Mouse (Mus musculus) midbrain, embryonic 15.5 days (tissue): ENCODE measurements around the gene Antxr2. TPM values are rescaled to one million over a fixed set of nuclear protein-coding genes. Genes with fewer than 3 reads are reported as not detected.

Experiments used
- ATAC-seq: fragments of 200-750 bp; cut with Nextera tagmentation; replicated peaks from 2 replicates; pipeline ENCODE4 v1.8.0; 2017; ENCODE audit warnings: moderate TSS enrichment
- H3K27ac ChIP-seq: fragments of 300-500 bp; sonication (generic); 2 replicates; pipeline ENCODE4 v1.5.1; 2015; ENCODE audit warnings: mild to moderate bottlenecking, inconsistent platforms
- H3K27me3 ChIP-seq: fragments of 300-500 bp; sonication (generic); replicated peaks from 2 replicates; pipeline ENCODE4 v1.6.1; 2015; ENCODE audit warnings: inconsistent platforms
- H3K36me3 ChIP-seq: fragments of 300-500 bp; sonication (generic); replicated peaks from 2 replicates; pipeline ENCODE4 v1.6.1; 2015; ENCODE audit warnings: inconsistent platforms
- H3K4me1 ChIP-seq: fragments of 300-500 bp; sonication (generic); 2 replicates; pipeline ENCODE4 v1.6.1; 2015; ENCODE audit warnings: inconsistent platforms
- H3K4me2 ChIP-seq: fragments of 300-500 bp; sonication (generic); 2 replicates; pipeline ENCODE4 v1.6.1; 2015; ENCODE audit warnings: inconsistent platforms, mild to moderate bottlenecking, moderate library complexity
- H3K4me3 ChIP-seq: fragments of 300-500 bp; sonication (generic); 2 replicates; pipeline ENCODE4 v1.5.1; 2015; ENCODE audit warnings: mild to moderate bottlenecking, inconsistent platforms
- H3K9ac ChIP-seq: fragments of 300-500 bp; sonication (generic); 2 replicates; pipeline ENCODE4 v1.6.1; 2015; ENCODE audit warnings: mild to moderate bottlenecking, inconsistent platforms
- H3K9me3 ChIP-seq: fragments of 300-500 bp; sonication (generic); 2 replicates; pipeline ENCODE4 v1.6.1; 2016; ENCODE audit warnings: inconsistent platforms
- WGBS: fragments of 180-500 bp; shearing (Covaris S2); methylation state at CpG from one replicate; pipeline ENCODE4 v1.1.7; 2015; ENCODE audit warnings: mixed read lengths; 5-methylcytosine and 5-hydroxymethylcytosine counted together
- polyA plus RNA-seq: library from polyadenylated mRNA; unstranded; fragments of >200 nt; fragmentation: Nextera tagmentation; extraction: Ambion mirVana; gene quantifications from 2 replicates; pipeline ENCODE4 v1.2.1, GENCODE M21; 2015

Antxr2 gene
- polyA plus RNA-seq, 1 experiment from 2014 or later: 3.0 TPM

DNA sequence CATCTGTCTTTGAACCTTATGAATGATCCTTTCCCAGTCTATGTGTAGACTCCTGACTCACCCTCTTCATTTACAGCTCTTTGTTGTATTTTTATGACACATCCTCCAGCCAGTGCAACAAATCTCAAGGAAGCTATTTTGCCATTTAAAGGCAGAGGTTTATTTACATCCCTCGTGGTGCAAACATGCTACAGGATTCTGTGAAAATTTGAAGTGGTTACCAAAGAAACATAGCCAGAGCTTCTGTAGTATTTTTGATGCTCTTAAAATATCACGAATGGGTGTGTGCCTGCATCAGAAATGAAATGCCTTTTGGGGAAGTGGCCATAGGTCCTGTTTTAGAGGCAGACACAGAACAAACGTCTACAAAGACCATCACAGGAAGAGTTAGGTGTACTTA lies 146.7 kb downstream of the Antxr2 start:
- Histone ChIP-seq H3K27ac (no peak overlapping the region), H3K4me3 (no peak overlapping the region), H3K9me3 (no peaks in the 10 kb centered on the region), H3K9ac (no peak overlapping the region), H3K4me2 (no peak overlapping the region), H3K36me3 (no peaks in the 10 kb centered on the region), H3K4me1 (no peaks in the 10 kb centered on the region), H3K27me3 (no peaks in the 10 kb centered on the region)
- no peak for ATAC-seq
- 85% methylated on average over 3 of the region's 3 CpGs for WGBS

DNA sequence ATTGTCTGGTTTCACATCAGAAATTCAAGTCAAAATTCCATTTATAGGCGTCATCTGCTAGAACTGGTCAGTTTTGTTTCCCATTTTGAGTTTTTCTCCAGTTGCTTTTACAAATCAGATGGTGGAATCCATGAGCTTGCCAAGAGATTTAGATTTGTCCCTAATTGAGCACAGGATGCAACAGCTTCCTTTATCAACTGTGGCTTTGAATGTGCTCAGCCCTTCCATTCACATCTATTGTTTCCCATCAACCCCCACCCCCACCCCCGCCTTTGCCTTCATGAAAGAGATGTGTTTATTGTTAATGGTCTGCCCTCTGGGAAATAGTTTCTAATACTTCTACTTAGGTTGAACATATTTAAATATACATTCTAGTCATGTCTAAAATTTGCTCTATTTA lies 149.4 kb downstream of the Antxr2 start:
- WGBS: 65% methylated on average over 2 of the region's 2 CpGs

DNA sequence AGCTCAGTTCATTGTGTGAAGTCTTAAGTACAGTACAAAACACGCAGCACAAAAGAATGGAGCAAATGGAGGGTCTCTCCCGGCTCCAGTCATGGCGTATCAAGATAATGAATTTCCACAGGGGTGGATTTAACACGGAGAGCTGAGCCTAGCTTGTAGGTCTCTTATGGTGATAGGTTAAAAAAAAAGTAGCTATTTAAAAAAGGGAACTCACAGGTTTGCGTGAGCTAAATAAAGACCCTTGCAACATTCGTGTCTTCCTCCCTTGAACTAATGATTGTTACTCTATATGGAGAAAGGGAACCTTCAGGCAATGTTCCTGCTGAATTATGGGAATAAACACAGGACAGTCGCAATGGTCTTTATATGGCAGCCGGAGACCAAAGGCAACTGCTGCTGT lies 150.7 kb downstream of the Antxr2 start:
- Histone ChIP-seq H3K4me3 (no peak overlapping the region), H3K36me3 (no peaks in the 10 kb centered on the region), H3K4me2 (no peak overlapping the region), H3K9me3 (no peaks in the 10 kb centered on the region), H3K27me3 (no peaks in the 10 kb centered on the region), H3K9ac (no peak overlapping the region), H3K4me1 (no peaks in the 10 kb centered on the region), H3K27ac (no peak overlapping the region)
- 57% methylated on average over 8 of the region's 8 CpGs for WGBS
- no peak for ATAC-seq

More for the DNA sequence above, 149.4 kb downstream of the Antxr2 start:
- Histone ChIP-seq H3K4me2 (no peak overlapping the region), H3K36me3 (no peaks in the 10 kb centered on the region), H3K4me3 (no peak overlapping the region), H3K27me3 (no peaks in the 10 kb centered on the region), H3K4me1 (no peaks in the 10 kb centered on the region), H3K27ac (no peak overlapping the region), H3K9ac (no peak overlapping the region), H3K9me3 (no peaks in the 10 kb centered on the region)
- no peak for ATAC-seq

GRCm38 (mm10) chr5:97878871-97879270 lies 152.0 kb downstream of the Antxr2 start:
- no peak overlapping the region for H3K27ac ChIP-seq
- H3K4me3 ChIP-seq: no peak overlapping the region
- H3K4me2 ChIP-seq: no peak overlapping the region
- ATAC-seq: no peak
- H3K36me3 ChIP-seq: no peaks in the 10 kb centered on the region
- H3K9ac ChIP-seq: no peak overlapping the region
- no peaks in the 10 kb centered on the region for H3K9me3 ChIP-seq
- no peaks in the 10 kb centered on the region for H3K27me3 ChIP-seq
- no peaks in the 10 kb centered on the region for H3K4me1 ChIP-seq
- 71% methylated on average over 3 of the region's 3 CpGs for WGBS

GRCm38 (mm10) chr5:97878215-97878794 lies 152.5 kb downstream of the Antxr2 start:
- H3K27ac ChIP-seq: no peak overlapping the region
- no peaks in the 10 kb centered on the region for H3K9me3 ChIP-seq
- H3K4me1 ChIP-seq: no peaks in the 10 kb centered on the region
- WGBS: 45% methylated on average over 1 of the region's 1 CpGs
- H3K27me3 ChIP-seq: no peaks in the 10 kb centered on the region
- H3K4me2 ChIP-seq: no peak overlapping the region
- no peak overlapping the region for H3K9ac ChIP-seq
- H3K36me3 ChIP-seq: no peaks in the 10 kb centered on the region
- H3K4me3 ChIP-seq: no peak overlapping the region
- ATAC-seq: no peak

GRCm38 (mm10) chr5:97876895-97877294 lies 153.9 kb downstream of the Antxr2 start:
- Histone ChIP-seq H3K9me3 (no peaks in the 10 kb centered on the region), H3K4me2 (no peak overlapping the region), H3K4me3 (no peak overlapping the region), H3K27me3 (no peaks in the 10 kb centered on the region), H3K27ac (no peak overlapping the region), H3K4me1 (no peaks in the 10 kb centered on the region), H3K9ac (no peak overlapping the region), H3K36me3 (no peaks in the 10 kb centered on the region)
- no peak for ATAC-seq
- WGBS: 99% methylated on average over 2 of the region's 2 CpGs

GRCm38 (mm10) chr5:97867921-97868320 lies 162.9 kb downstream of the Antxr2 start:
- ATAC-seq: no peak
- no peak overlapping the region for H3K27ac ChIP-seq
- no peaks in the 10 kb centered on the region for H3K4me1 ChIP-seq
- 88% methylated on average over 2 of the region's 2 CpGs for WGBS
- H3K4me2 ChIP-seq: no peak overlapping the region
- H3K27me3 ChIP-seq: no peaks in the 10 kb centered on the region
- no peak overlapping the region for H3K4me3 ChIP-seq
- no peaks in the 10 kb centered on the region for H3K36me3 ChIP-seq
- H3K9ac ChIP-seq: no peak overlapping the region
- no peaks in the 10 kb centered on the region for H3K9me3 ChIP-seq

DNA sequence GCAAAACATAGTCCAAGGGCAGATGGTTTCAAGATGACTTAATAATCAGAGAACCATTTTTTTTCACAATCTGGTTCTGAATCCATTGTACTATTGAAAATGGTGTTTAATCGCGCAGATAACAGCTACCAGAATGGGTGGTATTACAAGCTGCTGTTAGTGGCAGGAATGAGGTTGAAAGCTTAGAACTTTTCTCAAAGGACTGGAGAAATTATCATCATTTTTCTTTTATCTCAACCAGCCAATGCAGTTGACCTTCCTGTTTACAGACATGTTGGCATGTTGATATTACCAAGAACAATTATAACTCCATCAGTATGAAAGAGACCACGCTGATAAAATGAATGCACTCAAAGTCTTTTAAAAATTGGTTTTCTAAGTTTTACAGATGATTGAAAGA lies 163.9 kb downstream of the Antxr2 start:
- Histone ChIP-seq H3K27ac (no peak overlapping the region), H3K9me3 (no peaks in the 10 kb centered on the region), H3K27me3 (no peaks in the 10 kb centered on the region), H3K36me3 (no peaks in the 10 kb centered on the region), H3K4me3 (no peak overlapping the region), H3K9ac (no peak overlapping the region), H3K4me1 (no peaks in the 10 kb centered on the region), H3K4me2 (no peak overlapping the region)
- WGBS: 92% methylated on average over 3 of the region's 3 CpGs
- ATAC-seq: no peak

- no peak for ATAC-seq
- Histone ChIP-seq H3K4me2 (no peak overlapping the region), H3K27me3 (no peaks in the 10 kb centered on the region), H3K27ac (no peak overlapping the region), H3K4me3 (no peak overlapping the region), H3K36me3 (no peaks in the 10 kb centered on the region), H3K9me3 (no peaks in the 10 kb centered on the region), H3K4me1 (no peaks in the 10 kb centered on the region), H3K9ac (no peak overlapping the region)
Observed at GRCm38 (mm10) chr5:97857101-97857500, 173.7 kb downstream of the Antxr2 start.

GRCm38 (mm10) chr5:97851981-97852748 lies 178.7 kb downstream of the Antxr2 start:
- Histone ChIP-seq H3K4me1 (no peaks in the 10 kb centered on the region), H3K4me2 (no peak overlapping the region), H3K27ac (no peak overlapping the region), H3K9ac (no peak overlapping the region), H3K4me3 (no peak overlapping the region), H3K36me3 (no peaks in the 10 kb centered on the region), H3K9me3 (no peaks in the 10 kb centered on the region), H3K27me3 (no peaks in the 10 kb centered on the region)
- WGBS: 93% methylated on average over 5 of the region's 5 CpGs
- ATAC-seq: no peak

GRCm38 (mm10) chr5:97847204-97847895 lies 183.5 kb downstream of the Antxr2 start:
- WGBS: 90% methylated on average over 10 of the region's 10 CpGs
- Histone ChIP-seq H3K36me3 (no peaks in the 10 kb centered on the region), H3K27ac (no peak overlapping the region), H3K4me2 (no peak overlapping the region), H3K4me1 (no peaks in the 10 kb centered on the region), H3K9me3 (no peaks in the 10 kb centered on the region), H3K4me3 (no peak overlapping the region), H3K27me3 (no peaks in the 10 kb centered on the region), H3K9ac (no peak overlapping the region)
- no peak for ATAC-seq

DNA sequence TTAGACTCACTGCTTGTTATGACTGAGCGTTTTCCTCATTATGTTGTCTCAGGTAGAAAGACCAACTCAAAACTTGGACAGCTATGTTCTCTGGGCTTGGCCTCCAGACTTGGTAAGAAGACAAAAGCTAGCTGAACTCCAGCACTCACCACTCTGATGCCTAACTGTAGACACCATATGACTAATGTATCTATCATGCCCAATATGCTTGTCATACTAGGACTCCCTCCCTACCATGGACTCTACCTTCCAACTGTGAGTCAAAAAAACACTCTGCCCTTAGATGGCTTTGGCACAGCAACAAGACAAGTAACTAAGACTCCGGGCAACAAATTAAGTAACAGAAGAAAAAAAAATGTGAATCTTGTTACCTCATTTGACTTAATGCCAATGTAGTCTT lies 184.3 kb downstream of the Antxr2 start:
- no peaks in the 10 kb centered on the region for H3K4me1 ChIP-seq
- WGBS: 93% methylated on average over 2 of the region's 2 CpGs
- no peak overlapping the region for H3K27ac ChIP-seq
- no peak for ATAC-seq
- no peaks in the 10 kb centered on the region for H3K36me3 ChIP-seq
- no peak overlapping the region for H3K9ac ChIP-seq
- no peaks in the 10 kb centered on the region for H3K9me3 ChIP-seq
- no peak overlapping the region for H3K4me2 ChIP-seq
- H3K4me3 ChIP-seq: no peak overlapping the region
- no peaks in the 10 kb centered on the region for H3K27me3 ChIP-seq

GRCm38 (mm10) chr5:97842016-97842415 lies 188.8 kb downstream of the Antxr2 start:
- 83% methylated on average over 1 of the region's 1 CpGs for WGBS
- no peak for ATAC-seq
- no peak overlapping the region for H3K9ac ChIP-seq

More at GRCm38 (mm10) chr5:97842016-97842415, 188.8 kb downstream of the Antxr2 start:
- H3K4me3 ChIP-seq: no peak overlapping the region
- no peaks in the 10 kb centered on the region for H3K36me3 ChIP-seq
- H3K4me2 ChIP-seq: no peak overlapping the region
- no peaks in the 10 kb centered on the region for H3K27me3 ChIP-seq
- no peaks in the 10 kb centered on the region for H3K9me3 ChIP-seq
- H3K27ac ChIP-seq: no peak overlapping the region
- H3K4me1 ChIP-seq: no peaks in the 10 kb centered on the region
